Mouse (Mus musculus) Patski (cell line): ENCODE measurements around the gene Plb1. TPM values are rescaled to one million over a fixed set of nuclear protein-coding genes. Genes with fewer than 3 reads are reported as not detected.

Experiments
- ATAC-seq: fragments of 100-300 bp; one replicate; pipeline ENCODE4 v1.8.0; 2021
- CTCF ChIA-PET: fragments of 350-600 bp; sonication (Branson Sonifier 250); formaldehyde crosslinking; loops from one replicate; lab custom pipeline; 2022; ENCODE audit warnings: inconsistent platforms; lab: Charles Lee
- POLR2A ChIA-PET: fragments of 350-600 bp; sonication (Branson Sonifier 250); formaldehyde crosslinking; loops from one replicate; lab custom pipeline; 2022; ENCODE audit warnings: antibody characterized with exemption, inconsistent platforms; lab: Charles Lee
- DNase-seq: peaks from one replicate; pipeline ENCODE4 v3.0.0-alpha.2; 2011; ENCODE audit warnings: low read depth, low spot score
- H3K27me3 ChIP-seq: fragments of 371-371 bp; one replicate; pipeline ENCODE4 v1.5.1; 2021
- CTCF ChIP-seq: fragments of 100-300 bp; IDR thresholded peaks from one replicate; pipeline ENCODE4 v1.5.1; 2021
- in situ Hi-C: fragments of 300-500 bp; cut with MboI; formaldehyde crosslinking; loops from 3 replicates; pipeline ENCODE4 v1.11.1; 2018; ENCODE audit warnings: low pct_unique_long_range_greater_than_20kb, mixed read lengths
- polyA plus RNA-seq: library from polyadenylated mRNA; unstranded; gene quantifications from one replicate; pipeline ENCODE4 v1.2.3, GENCODE M21; 2021

Gene Plb1
- polyA plus RNA-seq, 1 experiment from 2014 or later = 0.23 TPM

DNA sequence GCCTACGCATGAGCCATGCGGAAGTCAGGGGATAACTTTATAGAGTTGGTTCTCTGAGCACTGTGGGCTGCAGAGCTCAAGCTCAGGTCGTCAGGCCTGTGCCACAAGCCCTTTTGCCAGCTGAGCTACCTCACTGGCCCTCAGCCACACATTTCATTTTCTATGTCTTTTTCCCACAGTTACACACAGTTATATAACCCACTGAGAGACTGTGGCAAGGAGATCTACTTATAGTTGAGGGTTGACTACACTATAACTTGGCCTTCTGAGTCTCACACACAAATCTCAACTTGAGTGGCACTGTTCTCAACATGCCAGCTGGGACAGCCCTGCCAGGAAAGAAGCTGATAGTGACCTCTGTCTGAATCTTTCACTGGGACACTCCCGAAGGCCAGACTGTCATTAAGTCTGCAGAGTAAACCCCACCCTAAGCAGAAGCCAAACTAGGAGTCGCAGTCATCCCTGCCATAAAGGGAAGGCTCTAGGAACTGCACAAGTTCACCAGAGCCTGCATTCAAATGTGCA, 182.0 kb downstream of the Plb1 start:
- no peak for ATAC-seq
- H3K27me3 ChIP-seq = no peaks in the 10 kb centered on the region
- POLR2A ChIA-PET = no interaction called here
- TF ChIP-seq CTCF = no peak
- in situ Hi-C loops = no loop called here
- CTCF ChIA-PET = interaction anchor here (1.9 kb wide), 1 partner anchor 9 kb away, joined by 5 read pairs; no protein-coding TSS in a partner anchor
- no peak for DNase-seq

DNA sequence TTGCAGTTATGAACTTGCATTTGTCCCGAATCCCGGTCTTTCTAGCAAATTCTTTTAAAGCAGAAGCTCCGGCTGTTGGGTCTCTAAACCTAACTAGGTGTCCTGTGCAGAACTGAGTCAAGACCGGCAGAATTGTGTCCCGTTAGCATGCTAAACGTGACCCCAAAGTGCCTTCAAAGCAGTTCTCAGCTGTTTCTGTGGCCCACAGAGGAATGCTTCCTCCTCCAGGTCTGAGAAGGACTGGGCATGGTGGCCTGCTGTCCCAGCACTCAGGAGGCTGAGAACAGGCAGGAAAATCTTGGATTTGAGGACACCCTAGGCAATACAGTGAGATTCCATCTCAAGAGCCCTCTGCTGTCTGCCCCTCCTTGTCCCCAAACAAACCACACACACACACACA, 183.0 kb downstream of the Plb1 start:
- in situ Hi-C loops = no loop called here
- no peak for TF ChIP-seq CTCF
- ChIA-PET POLR2A (interaction anchor here (1.0 kb wide), 1 partner anchor 45 kb away, joined by 4 read pairs; no protein-coding TSS in a partner anchor), CTCF (interaction anchor here (1.9 kb wide), 1 partner anchor 10 kb away, joined by 5 read pairs; no protein-coding TSS in a partner anchor)
- no peak for ATAC-seq
- no peak for DNase-seq
- no peaks in the 10 kb centered on the region for H3K27me3 ChIP-seq

Other genes with a start within 250 kb of the Plb1 start
- gene Fosl2, start 96.9 kb upstream of the Plb1 start, polyA plus RNA-seq = 97.3 TPM
- gene Ppp1cb, start 226.1 kb downstream of the Plb1 start, polyA plus RNA-seq = 243 TPM